Mouse (Mus musculus): ENCODE measurements around the gene Sqstm1. TPM values are rescaled to one million over a fixed set of nuclear protein-coding genes. Genes with fewer than 3 reads are reported as not detected.
A peak's percentile ranks its signal among the peaks of the same experiment; 100 is the strongest.

Gene Sqstm1
- polyA plus RNA-seq, 1 experiment from 2014 or later, result 210 TPM

DNA sequence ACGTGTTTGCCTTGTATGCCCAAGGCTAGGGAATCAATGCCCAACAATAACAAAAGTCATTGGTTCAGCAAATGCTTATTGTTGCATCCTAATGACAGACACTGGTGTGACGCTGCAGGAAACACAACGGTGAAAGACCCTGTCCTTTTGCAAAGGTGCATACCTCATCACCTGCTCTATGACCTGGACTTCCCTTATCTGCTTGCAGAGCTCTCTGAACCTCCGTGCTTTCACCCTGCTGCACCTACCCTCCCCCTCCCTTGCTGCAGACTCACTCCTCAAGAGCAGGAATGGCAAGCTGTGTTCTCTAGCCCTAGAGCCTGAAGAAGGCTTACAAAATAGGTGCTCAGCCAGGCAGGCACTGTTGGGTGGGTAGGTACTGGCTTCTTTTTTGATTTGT, 15.8 kb downstream of the Sqstm1 start:
- peaks cover 53% of the 10 kb centered on the region for H3K36me3 ChIP-seq
- H3K27ac ChIP-seq, result no peak overlapping the region
- H3K4me1 ChIP-seq (replicated peaks), result no peaks in the 10 kb centered on the region
- DNase-seq (ENCODE audit: low spot score), result no peak
- no peak overlapping the region for H3K4me3 ChIP-seq
- no peaks in the 10 kb centered on the region for H3K27me3 ChIP-seq (ENCODE audit: insufficient read depth, poor library complexity, severe bottlenecking)
- no peaks in the 10 kb centered on the region for H3K9me3 ChIP-seq
- WGBS, result 85% methylated on average over 4 of the region's 4 CpGs

DNA sequence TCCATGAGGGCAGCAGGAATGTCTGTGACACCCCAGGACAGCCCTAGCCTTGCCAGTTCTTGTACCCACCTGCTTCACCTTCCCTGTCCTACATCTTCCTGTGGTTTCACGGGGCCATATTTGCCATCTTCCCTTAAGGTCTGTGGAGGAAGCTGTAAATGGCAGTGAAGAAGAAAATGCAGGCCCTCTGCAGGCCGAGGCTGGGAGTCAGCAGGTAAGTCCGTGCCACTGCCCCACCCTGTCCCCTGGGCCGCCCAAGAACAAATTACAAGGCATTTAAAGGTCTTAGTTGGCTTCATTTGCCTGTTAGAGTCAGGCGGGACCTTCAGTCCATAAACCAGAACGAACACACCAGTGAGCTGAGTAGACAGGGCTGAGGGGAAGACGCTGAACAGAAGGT, 16.6 kb downstream of the Sqstm1 start:
- peaks cover 46% of the 10 kb centered on the region for H3K36me3 ChIP-seq
- no peaks in the 10 kb centered on the region for H3K4me1 ChIP-seq (replicated peaks)
- H3K4me3 ChIP-seq, result no peak overlapping the region
- WGBS, result 81% methylated on average over 7 of the region's 7 CpGs
- no peaks in the 10 kb centered on the region for H3K9me3 ChIP-seq
- DNase-seq (ENCODE audit: low spot score), result no peak
- H3K27ac ChIP-seq, result no peak overlapping the region
- H3K27me3 ChIP-seq (ENCODE audit: insufficient read depth, poor library complexity, severe bottlenecking), result no peaks in the 10 kb centered on the region

DNA sequence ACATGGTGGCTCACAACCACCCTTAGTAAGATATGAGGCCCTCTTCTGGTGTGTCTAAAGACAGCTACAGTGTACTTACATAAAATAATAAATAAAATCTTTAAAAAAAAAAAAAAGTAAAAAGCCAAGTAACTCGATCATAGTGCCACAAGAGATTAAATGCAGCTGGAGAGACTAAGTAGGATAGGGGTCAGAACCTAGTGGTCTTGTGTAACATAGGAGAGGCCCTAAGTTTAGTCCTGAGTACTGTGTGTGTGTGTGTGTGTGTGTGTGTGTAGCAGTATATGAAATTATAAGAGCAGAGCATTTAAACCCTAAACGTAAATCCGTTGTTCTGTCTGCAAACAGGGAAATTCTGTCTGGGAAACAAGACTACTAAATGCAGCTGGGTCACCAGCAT, 18.3 kb downstream of the Sqstm1 start:
- peaks cover 37% of the 10 kb centered on the region for H3K36me3 ChIP-seq
- no peaks in the 10 kb centered on the region for H3K9me3 ChIP-seq
- H3K4me3 ChIP-seq, result no peak overlapping the region
- H3K4me1 ChIP-seq (replicated peaks), result no peaks in the 10 kb centered on the region
- 88% methylated on average over 3 of the region's 3 CpGs for WGBS
- no peaks in the 10 kb centered on the region for H3K27me3 ChIP-seq (ENCODE audit: insufficient read depth, poor library complexity, severe bottlenecking)
- DNase-seq (ENCODE audit: low spot score), result no peak
- H3K27ac ChIP-seq, result no peak overlapping the region

- H3K36me3 ChIP-seq, result peaks cover 21% of the 10 kb centered on the region
- H3K27ac ChIP-seq, result no peak overlapping the region
- H3K27me3 ChIP-seq (ENCODE audit: insufficient read depth, poor library complexity, severe bottlenecking), result no peaks in the 10 kb centered on the region
- H3K9me3 ChIP-seq, result no peaks in the 10 kb centered on the region
- no peaks in the 10 kb centered on the region for H3K4me1 ChIP-seq (replicated peaks)
- DNase-seq (ENCODE audit: low spot score), result no peak
- WGBS, result 96% methylated on average over 4 of the region's 4 CpGs
- H3K4me3 ChIP-seq, result no peak overlapping the region
Observed at GRCm38 (mm10) chr11:50190362-50190761, 20.3 kb downstream of the Sqstm1 start.

- WGBS, result 79% methylated on average over 7 of the region's 7 CpGs
- peaks cover 16% of the 10 kb centered on the region for H3K36me3 ChIP-seq
- H3K27ac ChIP-seq, result no peak overlapping the region
- no peaks in the 10 kb centered on the region for H3K9me3 ChIP-seq
- no peak overlapping the region for H3K4me3 ChIP-seq
- H3K4me1 ChIP-seq (replicated peaks), result no peaks in the 10 kb centered on the region
- no peaks in the 10 kb centered on the region for H3K27me3 ChIP-seq (ENCODE audit: insufficient read depth, poor library complexity, severe bottlenecking)
- DNase-seq (ENCODE audit: low spot score), result no peak
Observed at GRCm38 (mm10) chr11:50188682-50189081, 21.9 kb downstream of the Sqstm1 start.

DNA sequence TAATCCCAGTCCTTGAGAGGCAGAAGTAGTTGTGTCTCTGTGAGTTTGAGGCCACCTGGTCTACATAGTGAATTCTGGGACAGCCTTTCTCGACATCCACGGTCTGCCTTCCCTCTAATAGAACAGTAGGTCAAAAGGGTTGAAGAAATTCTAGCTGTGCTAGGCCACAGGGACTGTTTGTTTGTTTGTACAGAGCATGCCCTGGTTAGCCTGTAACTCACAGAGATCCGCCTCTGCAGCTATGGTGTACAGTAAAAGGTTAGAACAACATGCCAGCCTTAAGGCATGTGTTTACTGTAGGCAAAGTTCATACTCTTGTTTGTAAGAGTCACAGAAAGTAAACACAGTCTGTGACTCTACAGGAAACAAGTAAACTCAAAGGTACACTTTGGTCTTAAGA, 25.8 kb downstream of the Sqstm1 start:
- Histone ChIP-seq H3K27ac (no peak overlapping the region), H3K4me3 (no peak overlapping the region), H3K27me3 (ENCODE audit: insufficient read depth, poor library complexity, severe bottlenecking) (no peaks in the 10 kb centered on the region), H3K36me3 (peaks cover 34% of the 10 kb centered on the region), H3K4me1 (replicated peaks) (no peaks in the 10 kb centered on the region), H3K9me3 (no peaks in the 10 kb centered on the region)
- no peak for DNase-seq (ENCODE audit: low spot score)
- 77% methylated on average over 3 of the region's 3 CpGs for WGBS

- H3K4me3 ChIP-seq, result no peak overlapping the region
- H3K27ac ChIP-seq, result no peak overlapping the region
- no peaks in the 10 kb centered on the region for H3K9me3 ChIP-seq
- peaks cover 46% of the 10 kb centered on the region for H3K36me3 ChIP-seq
- H3K4me1 ChIP-seq (replicated peaks), result no peaks in the 10 kb centered on the region
- no peaks in the 10 kb centered on the region for H3K27me3 ChIP-seq (ENCODE audit: insufficient read depth, poor library complexity, severe bottlenecking)
- 91% methylated on average over 4 of the region's 4 CpGs for WGBS
- no peak for DNase-seq (ENCODE audit: low spot score)
Observed at GRCm38 (mm10) chr11:50182702-50183101, 27.9 kb downstream of the Sqstm1 start.

DNA sequence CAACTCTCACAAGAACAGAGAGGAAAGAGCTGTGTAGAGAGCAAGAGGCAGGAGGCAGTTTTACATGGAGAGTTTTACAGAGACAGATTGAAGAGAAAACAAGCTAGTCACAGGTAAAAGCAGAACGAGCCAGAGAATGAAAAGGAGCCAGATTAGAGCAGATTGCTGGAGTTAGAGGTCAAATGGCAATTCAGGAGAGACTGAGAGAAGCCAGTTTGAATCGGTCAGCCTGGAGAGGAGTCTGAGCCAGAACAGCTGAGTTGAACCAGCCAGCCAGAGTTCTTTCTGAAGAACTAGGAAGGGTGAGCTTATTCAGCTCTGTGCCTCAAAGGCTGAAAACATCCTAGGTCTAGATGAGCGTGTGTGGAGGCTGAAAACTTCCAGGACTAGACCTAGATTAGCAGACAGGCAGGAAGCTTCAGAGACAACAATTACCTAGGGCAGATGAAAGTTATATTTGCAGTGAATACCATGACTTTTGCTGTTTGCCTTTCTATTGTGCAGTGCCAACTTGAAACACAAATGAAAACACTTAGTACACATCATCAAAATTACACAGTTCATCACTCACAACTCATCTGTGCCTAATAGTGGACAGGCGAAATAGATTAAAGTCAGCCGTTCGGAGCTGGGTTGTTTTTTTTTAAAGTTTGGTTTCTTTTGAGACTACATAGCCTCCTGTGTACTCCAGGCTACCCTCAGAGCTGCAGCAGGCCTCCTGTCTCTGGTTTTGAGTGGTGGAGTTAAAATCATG, 30.0 kb downstream of the Sqstm1 start:
- no peak overlapping the region for H3K4me3 ChIP-seq
- H3K9me3 ChIP-seq, result no peaks in the 10 kb centered on the region
- H3K4me1 ChIP-seq (replicated peaks), result peaks cover 5% of the 10 kb centered on the region; the same call in 1 of the 2 replicates
- no peaks in the 10 kb centered on the region for H3K27me3 ChIP-seq (ENCODE audit: insufficient read depth, poor library complexity, severe bottlenecking)
- DNase-seq (ENCODE audit: low spot score), result no peak
- no peak overlapping the region for H3K27ac ChIP-seq
- peaks cover 52% of the 10 kb centered on the region for H3K36me3 ChIP-seq
- WGBS, result 81% methylated on average over 6 of the region's 6 CpGs

DNA sequence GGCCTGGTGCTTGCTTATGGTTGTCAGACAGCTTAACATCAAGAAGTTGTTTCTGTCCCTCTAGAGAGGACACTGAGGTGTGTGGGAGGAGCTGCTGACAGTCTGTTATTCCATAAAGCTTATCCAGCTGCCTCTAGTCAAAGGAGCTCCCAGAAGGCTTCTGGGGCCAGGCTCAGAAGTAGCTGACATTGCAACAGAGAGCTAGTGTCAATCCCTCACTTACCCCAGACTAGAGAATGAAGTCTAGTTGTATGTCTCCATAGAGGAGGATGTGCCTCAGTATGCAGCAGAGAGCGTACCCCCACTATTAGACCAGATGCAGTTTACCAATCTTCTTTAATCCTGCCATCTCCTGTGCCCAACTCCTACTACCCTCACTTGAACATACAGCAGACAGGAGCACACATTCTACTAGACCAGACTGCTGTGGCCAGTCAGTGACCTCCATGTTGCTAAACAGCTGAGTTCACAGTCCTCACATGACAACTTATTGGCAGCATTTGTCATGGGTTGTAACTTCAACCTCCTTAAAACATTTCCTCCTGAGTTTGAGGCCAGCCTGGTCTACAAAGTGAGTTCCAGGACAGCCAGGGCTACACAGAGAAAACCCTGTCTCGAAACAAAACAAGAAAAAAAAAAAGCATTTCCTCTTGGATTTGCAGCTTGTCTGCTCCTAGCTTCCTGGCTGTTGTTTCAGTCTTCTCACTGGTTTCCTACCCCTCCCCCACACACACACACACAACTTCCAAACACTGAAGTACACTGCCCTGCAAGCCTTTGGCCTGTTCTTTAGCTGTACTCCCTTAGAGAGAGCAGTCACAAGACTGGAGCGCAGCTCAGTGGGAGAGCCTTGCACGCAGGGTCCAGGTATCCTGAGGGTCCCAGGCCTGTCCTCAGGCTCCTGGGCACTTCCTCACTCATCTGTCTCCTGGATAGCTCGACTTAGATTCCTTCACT, 31.8 kb downstream of the Sqstm1 start:
- Histone ChIP-seq H3K4me1 (replicated peaks) (peaks cover 11% of the 10 kb centered on the region), H3K27ac (no peak overlapping the region), H3K36me3 (peaks cover 45% of the 10 kb centered on the region), H3K27me3 (ENCODE audit: insufficient read depth, poor library complexity, severe bottlenecking) (no peaks in the 10 kb centered on the region), H3K4me3 (no peak overlapping the region), H3K9me3 (no peaks in the 10 kb centered on the region)
- WGBS, result 78% methylated on average over 5 of the region's 5 CpGs
- DNase-seq (ENCODE audit: low spot score), result no peak

- WGBS, result 77% methylated on average over 6 of the region's 6 CpGs
- Histone ChIP-seq H3K4me3 (no peak overlapping the region), H3K27me3 (ENCODE audit: insufficient read depth, poor library complexity, severe bottlenecking) (no peaks in the 10 kb centered on the region), H3K36me3 (peaks cover 32% of the 10 kb centered on the region), H3K9me3 (no peaks in the 10 kb centered on the region), H3K4me1 (replicated peaks) (peaks cover 11% of the 10 kb centered on the region), H3K27ac (no peak overlapping the region)
- DNase-seq (ENCODE audit: low spot score), result no peak
Observed at GRCm38 (mm10) chr11:50177111-50177510, 33.5 kb downstream of the Sqstm1 start.

DNA sequence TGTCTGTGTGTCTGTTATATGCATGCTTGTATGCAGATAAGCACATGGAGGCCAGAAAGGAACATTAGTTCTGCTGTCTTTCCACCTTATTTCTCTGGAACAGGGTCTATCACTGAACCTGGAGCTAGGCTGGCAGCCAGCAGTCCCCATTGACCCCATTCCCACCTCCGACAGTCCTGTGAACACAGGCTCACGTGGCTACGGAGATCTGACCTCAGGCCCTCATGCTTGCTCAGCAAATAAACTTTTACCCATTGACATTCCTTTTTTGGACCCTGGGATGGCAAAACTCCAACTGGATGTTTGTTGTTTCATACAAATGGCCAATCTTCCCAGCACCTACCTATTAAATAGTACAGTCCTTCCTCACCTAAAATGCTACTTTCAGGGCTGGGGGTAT, 34.3 kb downstream of the Sqstm1 start:
- Histone ChIP-seq H3K9me3 (no peaks in the 10 kb centered on the region), H3K4me1 (replicated peaks) (peaks cover 11% of the 10 kb centered on the region), H3K36me3 (peaks cover 36% of the 10 kb centered on the region), H3K4me3 (no peak overlapping the region), H3K27ac (no peak overlapping the region), H3K27me3 (ENCODE audit: insufficient read depth, poor library complexity, severe bottlenecking) (no peaks in the 10 kb centered on the region)
- WGBS, result 82% methylated on average over 3 of the region's 3 CpGs
- no peak for DNase-seq (ENCODE audit: low spot score)

DNA sequence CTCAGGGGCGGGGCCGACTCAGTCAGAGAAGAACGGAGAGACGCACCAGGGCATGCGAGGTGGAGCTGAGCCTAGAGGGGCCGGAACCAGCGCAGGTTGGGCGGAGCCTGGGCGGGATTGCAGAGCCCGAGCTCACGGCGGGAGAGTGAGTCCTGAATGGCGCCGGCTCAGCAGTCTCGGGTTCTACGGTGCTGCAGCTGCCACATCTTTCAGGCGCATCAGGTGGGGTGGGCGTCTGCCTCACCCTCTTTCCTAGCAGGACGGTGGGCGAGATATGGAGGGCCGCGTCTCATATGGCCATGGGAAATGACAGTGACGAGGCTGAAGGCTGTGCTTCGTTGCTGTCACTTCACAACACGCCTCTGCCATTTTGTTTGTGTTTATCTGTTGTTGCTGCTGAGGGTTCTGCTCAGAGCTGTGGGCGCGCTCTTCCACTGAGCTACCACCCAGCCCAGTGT, 35.9 kb downstream of the Sqstm1 start:
- peak; percentile 98 for DNase-seq (ENCODE audit: low spot score)
- Histone ChIP-seq H3K27me3 (ENCODE audit: insufficient read depth, poor library complexity, severe bottlenecking) (no peaks in the 10 kb centered on the region), H3K4me1 (replicated peaks) (peaks cover 11% of the 10 kb centered on the region), H3K4me3 (peak overlapping the region; percentile 75), H3K36me3 (peaks cover 48% of the 10 kb centered on the region), H3K27ac (peak overlapping the region; percentile 89), H3K9me3 (no peaks in the 10 kb centered on the region)
- under 1% methylated on average over 27 of the region's 27 CpGs for WGBS

All from hindbrain, embryonic 10.5 days (tissue).